Mouse (Mus musculus) hindbrain, embryonic 10.5 days (tissue): Measurements from ENCODE around the gene Thop1. TPM values are rescaled to one million over a fixed set of nuclear protein-coding genes. Genes with fewer than 3 reads are reported as not detected.
"Not testable (repeated sequence)": the region's sequence is repeated elsewhere in the genome, so short reads cannot be mapped to it uniquely, and the experiment has no call there.

Source experiments
- DNase-seq: peaks from one replicate; pipeline ENCODE4 v3.0.0-alpha.2; 2017; ENCODE audit warnings: low spot score
- H3K27ac ChIP-seq: fragments of 300-500 bp; sonication (generic); 2 replicates; pipeline ENCODE4 v1.5.1; 2016; ENCODE audit warnings: mild to moderate bottlenecking, moderate library complexity
- H3K27me3 ChIP-seq: fragments of 300-500 bp; sonication (generic); 2 replicates; pipeline ENCODE4 v1.6.1; 2016; ENCODE audit warnings: mild to moderate bottlenecking; ENCODE audit not compliant: poor library complexity, insufficient read depth, severe bottlenecking
- H3K36me3 ChIP-seq: fragments of 300-500 bp; sonication (generic); 2 replicates; pipeline ENCODE4 v1.6.1; 2016; ENCODE audit warnings: mild to moderate bottlenecking, moderate library complexity
- H3K4me1 ChIP-seq: fragments of 300-500 bp; sonication (generic); replicated peaks from 2 replicates; pipeline ENCODE4 v1.6.1; 2016; ENCODE audit warnings: mild to moderate bottlenecking
- H3K4me3 ChIP-seq: fragments of 300-500 bp; sonication (generic); 2 replicates; pipeline ENCODE4 v1.5.1; 2016; ENCODE audit warnings: mild to moderate bottlenecking, moderate library complexity
- H3K9me3 ChIP-seq: fragments of 300-500 bp; sonication (generic); 2 replicates; pipeline ENCODE4 v1.6.1; 2016; ENCODE audit warnings: mild to moderate bottlenecking, moderate library complexity
- WGBS: fragments of 180-500 bp; shearing (Covaris S2); methylation state at CpG from one replicate; pipeline ENCODE4 v1.1.7; 2016; 5-methylcytosine and 5-hydroxymethylcytosine counted together
- polyA plus RNA-seq: library from polyadenylated mRNA; unstranded; fragments of >200 nt; fragmentation: Nextera tagmentation; extraction: Ambion mirVana; gene quantifications from 2 replicates; pipeline ENCODE4 v1.2.1, GENCODE M21; 2016

Thop1 gene
- polyA plus RNA-seq, 1 experiment from 2014 or later = 85.4 TPM

DNA sequence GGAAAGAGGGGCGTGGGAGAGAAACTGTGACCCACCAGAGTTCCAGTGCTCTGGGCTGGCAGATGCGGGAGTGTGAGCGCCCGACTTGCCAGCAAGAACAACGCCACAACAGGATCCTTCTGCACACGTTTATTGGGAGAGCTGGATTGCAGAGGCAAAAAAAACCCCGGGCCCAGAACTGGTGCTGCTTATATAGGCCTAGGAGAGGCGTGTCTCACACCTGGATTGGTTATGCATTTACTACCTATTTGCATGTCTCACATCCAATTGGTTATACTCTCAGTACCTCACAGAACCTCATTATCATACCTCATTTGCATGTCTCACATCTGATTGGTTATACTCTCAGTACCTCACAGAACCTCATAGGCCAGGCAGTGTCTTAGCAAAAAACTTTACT, 5.3 kb upstream of the Thop1 start:
- 87% methylated on average over 8 of the region's 8 CpGs for WGBS
- H3K27me3 ChIP-seq = not testable (repeated sequence)

DNA sequence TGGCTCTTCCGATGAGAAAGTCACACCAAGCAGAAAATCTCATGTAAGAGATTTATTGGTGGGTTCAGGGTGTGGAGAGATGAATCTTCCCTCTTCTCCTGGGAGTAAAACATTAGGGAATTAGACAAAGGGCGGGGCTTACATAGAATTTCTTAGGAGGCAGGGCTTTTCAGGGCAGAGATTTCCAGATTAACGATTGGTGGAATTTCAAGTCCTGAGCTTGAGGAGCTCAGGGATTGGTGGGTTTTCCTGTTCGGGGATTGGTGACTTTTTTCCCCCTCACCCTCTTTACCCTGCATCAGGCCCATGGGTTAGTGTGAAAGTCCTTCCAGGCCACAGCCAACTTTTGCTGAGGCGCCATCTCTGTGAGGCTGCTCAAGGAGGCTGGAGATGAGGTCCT, 1.1 kb upstream of the Thop1 start:
- no peak for DNase-seq
- Histone ChIP-seq H3K4me1 (peaks cover 32% of the 10 kb centered on the region), H3K27me3 (no peaks in the 10 kb centered on the region), H3K9me3 (no peaks in the 10 kb centered on the region), H3K4me3 (peak overlapping the region; percentile 75), H3K36me3 (peaks cover 22% of the 10 kb centered on the region), H3K27ac (peak overlapping the region; percentile 86; the same call in 1 of the 2 replicates)
- WGBS = 74% methylated on average over 5 of the region's 5 CpGs

More for the DNA sequence above, 5.3 kb upstream of the Thop1 start:
- H3K9me3 ChIP-seq, H3K27ac ChIP-seq, DNase-seq, H3K36me3 ChIP-seq, H3K4me3 ChIP-seq: not testable (repeated sequence)
- peaks cover 13% of the 10 kb centered on the region for H3K4me1 ChIP-seq

DNA sequence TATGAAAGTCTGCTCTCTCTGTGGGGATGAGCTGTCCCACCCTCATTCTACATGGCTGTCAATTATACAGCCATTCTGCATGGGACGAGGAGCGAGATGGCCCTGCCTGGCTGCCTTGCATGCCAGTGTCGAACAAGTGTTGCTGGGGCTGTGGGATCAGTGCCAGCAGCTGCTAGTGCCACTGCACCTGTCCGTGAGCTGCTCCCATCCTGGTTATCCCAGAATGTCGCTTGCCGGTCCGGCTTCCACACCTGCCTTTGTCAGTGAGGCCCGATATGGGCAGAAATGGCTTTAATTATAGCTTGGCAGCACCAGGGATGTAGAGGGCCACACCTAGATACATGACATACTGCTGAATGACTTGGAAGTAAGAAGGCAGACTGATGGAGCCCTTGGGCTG, 2.5 kb downstream of the Thop1 start:
- H3K27me3 ChIP-seq = no peaks in the 10 kb centered on the region
- peaks cover 58% of the 10 kb centered on the region for H3K36me3 ChIP-seq
- H3K9me3 ChIP-seq = no peaks in the 10 kb centered on the region
- peaks cover 32% of the 10 kb centered on the region for H3K4me1 ChIP-seq
- H3K4me3 ChIP-seq = no peak overlapping the region
- no peak for DNase-seq
- WGBS = 94% methylated on average over 8 of the region's 8 CpGs
- H3K27ac ChIP-seq = no peak overlapping the region

DNA sequence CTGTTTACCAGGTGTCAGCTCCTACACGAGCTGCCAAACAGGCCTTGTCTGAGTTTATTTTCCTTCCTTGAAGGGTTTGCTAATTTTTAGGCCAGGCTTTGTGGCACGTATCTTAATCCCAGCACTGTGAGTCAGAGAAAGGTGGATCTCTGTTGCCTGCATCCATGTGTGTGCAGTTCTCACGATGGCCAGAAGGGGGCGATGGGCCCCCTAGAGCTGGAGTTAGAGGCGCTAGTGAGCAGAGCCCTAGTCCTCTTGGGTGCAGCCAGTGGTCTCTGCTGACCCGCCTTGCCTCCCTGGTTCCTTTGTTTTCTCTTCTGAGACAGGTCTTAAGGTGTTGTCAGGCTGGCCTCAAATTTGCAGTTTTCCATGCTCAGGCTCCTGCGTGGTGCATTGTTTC, 3.6 kb downstream of the Thop1 start:
- Histone ChIP-seq H3K36me3 (peaks cover 70% of the 10 kb centered on the region), H3K9me3 (no peaks in the 10 kb centered on the region), H3K27ac (no peak overlapping the region), H3K4me1 (peaks cover 32% of the 10 kb centered on the region), H3K4me3 (no peak overlapping the region; the same call in 1 of the 2 replicates), H3K27me3 (no peaks in the 10 kb centered on the region)
- WGBS = 68% methylated on average over 7 of the region's 7 CpGs
- no peak for DNase-seq

DNA sequence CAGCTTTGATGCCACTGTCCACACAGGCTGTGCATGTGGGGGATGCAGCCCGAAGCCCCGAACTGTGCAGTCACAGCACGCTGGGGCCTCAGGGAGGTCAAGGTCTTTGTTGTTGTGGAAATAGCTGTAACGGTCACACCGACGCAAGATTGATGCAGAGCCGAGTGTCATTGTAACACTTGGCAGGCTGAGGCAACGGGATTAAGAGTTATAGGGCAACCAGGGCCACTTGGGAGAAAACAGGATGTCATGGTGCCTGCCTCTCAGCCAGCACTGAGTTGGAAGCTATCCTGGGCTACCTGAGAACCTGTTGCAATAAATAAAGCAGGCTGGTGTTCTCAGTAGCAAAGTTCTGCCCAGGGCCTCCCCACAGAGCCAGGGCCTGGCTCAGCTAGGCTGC, 5.9 kb downstream of the Thop1 start:
- WGBS = 83% methylated on average over 8 of the region's 8 CpGs
- H3K4me1 ChIP-seq = peaks cover 13% of the 10 kb centered on the region
- H3K27ac ChIP-seq = no peak overlapping the region
- no peaks in the 10 kb centered on the region for H3K27me3 ChIP-seq
- H3K9me3 ChIP-seq = no peaks in the 10 kb centered on the region
- DNase-seq = no peak
- H3K36me3 ChIP-seq = peaks cover 93% of the 10 kb centered on the region
- no peak overlapping the region for H3K4me3 ChIP-seq

DNA sequence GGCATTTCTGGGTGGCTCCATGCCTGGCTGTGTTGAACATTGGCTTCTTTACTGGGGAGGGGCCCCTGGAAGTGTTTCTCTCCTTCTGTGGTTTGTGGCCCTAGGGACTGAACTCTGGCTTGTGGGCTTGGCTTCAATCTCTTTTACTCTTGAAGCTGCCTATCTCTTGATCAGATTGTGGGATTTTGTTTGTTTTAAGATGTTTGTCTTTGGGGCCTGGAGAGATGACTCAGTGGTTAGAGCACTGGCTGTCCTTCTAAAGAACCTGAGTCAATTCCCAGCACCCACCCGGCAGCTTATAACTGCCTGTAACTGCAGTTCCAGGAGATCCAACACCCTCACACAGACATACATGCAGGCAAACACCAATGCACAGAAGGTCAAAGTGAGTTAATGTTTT, 6.5 kb downstream of the Thop1 start:
- Histone ChIP-seq H3K4me3 (no peak overlapping the region), H3K27ac (no peak overlapping the region), H3K36me3 (peaks cover 99% of the 10 kb centered on the region), H3K9me3 (no peaks in the 10 kb centered on the region), H3K27me3 (no peaks in the 10 kb centered on the region), H3K4me1 (peaks cover 7% of the 10 kb centered on the region)
- 88% methylated on average over 1 of the region's 1 CpGs for WGBS
- DNase-seq = no peak

DNA sequence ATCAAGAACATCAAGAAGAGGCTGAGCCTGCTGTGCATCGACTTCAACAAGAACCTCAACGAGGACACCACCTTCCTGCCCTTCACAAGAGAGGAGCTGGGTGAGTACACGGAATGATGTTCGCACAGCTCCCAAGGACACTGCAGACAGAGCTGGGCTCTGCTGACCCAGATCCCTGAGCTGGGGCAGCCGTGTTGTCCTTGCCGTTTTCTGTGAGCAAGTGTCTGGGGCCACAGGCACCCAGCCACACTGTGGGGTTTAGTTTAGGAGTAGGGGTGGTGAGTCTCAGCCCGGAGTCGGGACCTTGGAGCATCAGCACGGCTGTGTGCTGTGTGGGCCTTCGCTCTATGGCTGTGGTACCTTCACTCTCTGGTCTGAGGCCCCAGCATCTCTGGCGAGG, 8.1 kb downstream of the Thop1 start:
- no peak for DNase-seq
- Histone ChIP-seq H3K27me3 (no peaks in the 10 kb centered on the region), H3K9me3 (no peaks in the 10 kb centered on the region), H3K4me3 (no peak overlapping the region), H3K36me3 (peaks cover 100% of the 10 kb centered on the region), H3K4me1 (peaks cover 10% of the 10 kb centered on the region), H3K27ac (no peak overlapping the region)
- WGBS = 93% methylated on average over 11 of the region's 11 CpGs

DNA sequence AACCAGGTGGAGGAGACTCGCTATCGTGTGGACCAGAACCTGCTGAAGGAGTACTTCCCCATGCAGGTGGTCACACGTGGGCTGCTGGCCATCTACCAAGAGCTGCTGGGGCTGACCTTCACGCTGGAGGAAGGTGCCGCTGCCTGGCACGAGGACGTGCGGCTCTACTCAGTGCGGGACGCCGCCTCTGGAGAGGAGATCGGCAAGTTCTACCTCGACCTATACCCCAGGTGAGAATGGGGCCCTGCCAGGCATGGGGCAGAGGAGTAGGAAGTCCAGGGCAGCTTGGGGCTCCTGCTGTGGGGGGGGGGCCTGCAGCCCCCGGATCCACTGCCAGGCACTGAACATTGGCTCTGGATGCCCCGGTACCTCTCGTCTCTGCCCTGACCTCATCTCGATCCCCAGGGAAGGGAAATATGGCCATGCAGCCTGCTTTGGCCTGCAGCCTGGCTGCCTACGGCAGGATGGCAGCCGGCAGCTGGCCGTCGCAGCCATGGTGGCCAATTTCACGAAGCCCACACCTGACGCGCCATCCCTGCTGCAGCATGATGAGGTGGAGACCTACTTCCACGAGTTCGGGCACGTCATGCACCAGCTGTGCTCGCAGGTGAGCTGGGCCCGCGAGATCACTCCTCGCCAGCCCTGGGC, 10.3 kb downstream of the Thop1 start:
- Histone ChIP-seq H3K4me3 (no peak overlapping the region), H3K9me3 (no peaks in the 10 kb centered on the region), H3K27me3 (no peaks in the 10 kb centered on the region), H3K36me3 (peaks cover 85% of the 10 kb centered on the region), H3K27ac (no peak overlapping the region), H3K4me1 (peaks cover 10% of the 10 kb centered on the region)
- no peak for DNase-seq
- 95% methylated on average over 31 of the region's 31 CpGs for WGBS

DNA sequence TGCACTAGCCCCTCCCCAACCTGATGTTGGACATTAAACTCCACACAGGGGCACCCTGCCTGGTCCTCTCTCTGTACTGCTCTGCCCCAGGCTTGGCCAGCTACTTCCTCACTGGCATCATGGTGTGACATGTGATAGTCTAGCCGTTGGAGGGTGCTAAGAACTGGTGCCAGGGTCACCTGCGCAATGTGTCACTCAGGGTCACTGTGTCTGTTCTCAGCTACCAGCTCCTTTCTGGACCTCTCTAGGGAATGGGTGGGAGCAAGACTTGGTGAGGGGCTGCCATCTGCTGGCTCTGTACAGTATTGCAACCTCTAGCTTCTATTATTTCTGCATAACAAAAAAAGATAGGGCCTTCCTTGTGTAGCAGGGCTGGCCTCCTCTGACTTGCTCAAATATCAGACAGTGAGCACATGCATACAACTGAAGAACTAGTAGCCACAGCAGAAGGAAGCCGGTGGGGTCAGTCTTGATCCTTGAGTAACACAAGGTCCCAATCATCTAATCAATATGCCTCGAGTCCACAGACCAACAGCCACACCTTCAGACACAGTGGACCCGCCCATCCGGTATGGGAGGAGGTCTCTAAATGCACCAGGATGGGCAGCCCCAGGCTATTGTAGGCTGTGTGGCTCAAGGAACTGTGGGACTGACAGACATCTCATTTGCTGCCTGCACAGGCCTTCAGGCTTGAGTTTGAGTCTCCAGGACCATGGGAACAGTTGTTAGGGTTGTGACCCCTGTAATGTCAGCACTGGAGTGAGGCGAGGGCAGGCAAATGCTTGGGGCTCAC, 12.5 kb downstream of the Thop1 start:
- peaks cover 7% of the 10 kb centered on the region; the same call in 1 of the 2 replicates for H3K4me1 ChIP-seq
- no peaks in the 10 kb centered on the region for H3K27me3 ChIP-seq
- H3K27ac ChIP-seq = peak overlapping the region; percentile 23; the same call in 1 of the 2 replicates
- H3K36me3 ChIP-seq = peaks cover 63% of the 10 kb centered on the region
- 82% methylated on average over 7 of the region's 7 CpGs for WGBS
- H3K4me3 ChIP-seq = no peak overlapping the region
- H3K9me3 ChIP-seq = no peaks in the 10 kb centered on the region
- DNase-seq = peak; percentile 68

DNA sequence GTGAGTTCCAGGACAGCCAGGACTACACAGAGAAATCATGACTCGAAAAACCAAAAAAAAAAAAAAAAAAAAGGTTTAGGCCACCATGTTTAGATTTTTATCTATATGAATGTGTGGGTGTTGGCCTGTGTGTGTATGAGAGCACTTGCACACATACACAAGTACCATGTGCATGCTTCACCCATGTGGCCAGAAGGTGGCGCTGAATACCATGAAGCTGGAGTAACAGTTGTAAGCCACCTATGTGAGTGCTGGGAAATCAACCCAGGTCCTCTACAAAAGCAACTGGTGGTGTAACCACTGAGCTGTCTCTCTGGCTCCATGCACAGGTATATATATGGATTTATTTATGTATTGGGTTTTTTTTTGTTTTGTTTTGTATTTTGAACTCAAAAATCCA, 17.2 kb downstream of the Thop1 start:
- no peak overlapping the region for H3K27ac ChIP-seq
- peaks cover 16% of the 10 kb centered on the region for H3K36me3 ChIP-seq
- 41% methylated on average over 2 of the region's 2 CpGs for WGBS
- no peak overlapping the region for H3K4me3 ChIP-seq
- peaks cover 14% of the 10 kb centered on the region for H3K4me1 ChIP-seq
- DNase-seq = no peak
- H3K27me3 ChIP-seq = no peaks in the 10 kb centered on the region
- no peaks in the 10 kb centered on the region for H3K9me3 ChIP-seq

DNA sequence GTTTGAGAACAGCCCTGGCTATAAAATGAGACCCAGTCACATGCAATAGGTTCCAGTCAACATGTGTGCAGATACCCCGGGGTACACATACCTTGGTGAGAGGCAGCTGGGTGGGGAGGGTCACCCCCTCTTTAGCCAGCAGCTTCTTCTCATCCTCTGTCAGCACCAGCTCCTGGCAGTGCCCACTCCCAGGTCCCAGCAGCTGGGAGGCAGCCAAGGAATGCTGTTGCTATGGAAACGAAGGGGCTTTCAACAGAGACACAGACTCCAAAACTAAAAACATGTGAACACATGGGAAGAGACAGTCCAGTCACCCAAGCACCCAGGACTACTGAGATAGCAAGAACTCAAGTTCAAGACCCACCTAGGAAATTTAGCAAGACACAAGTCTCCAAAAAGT, 19.4 kb downstream of the Thop1 start:
- Histone ChIP-seq H3K27ac (no peak overlapping the region), H3K4me3 (no peak overlapping the region), H3K9me3 (no peaks in the 10 kb centered on the region), H3K27me3 (no peaks in the 10 kb centered on the region), H3K36me3 (no peaks in the 10 kb centered on the region), H3K4me1 (peaks cover 17% of the 10 kb centered on the region)
- 61% methylated on average over 2 of the region's 2 CpGs for whole genome bisulfite sequencing
- DNase-seq = peak; percentile 34

DNA sequence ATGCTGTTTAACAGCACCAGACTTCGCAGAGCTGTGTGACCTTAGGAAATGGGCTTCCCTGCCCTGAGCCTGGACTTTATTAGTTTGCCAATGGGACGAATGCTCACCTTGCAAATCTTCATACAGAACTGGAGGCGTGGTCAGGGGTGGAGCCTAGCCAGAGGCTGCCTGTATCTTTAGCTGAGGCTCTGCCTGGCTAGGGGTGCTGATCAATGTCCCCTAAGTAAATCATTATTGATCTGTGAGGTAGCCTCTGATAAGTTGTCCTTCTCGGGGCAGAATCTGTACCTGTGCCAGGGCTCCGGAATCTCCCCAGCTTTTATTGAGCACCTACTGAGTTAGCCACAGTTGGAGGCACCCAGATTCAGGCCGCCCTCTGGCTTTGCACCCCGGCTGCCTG, 20.8 kb downstream of the Thop1 start:
- Histone ChIP-seq H3K9me3 (no peaks in the 10 kb centered on the region), H3K27me3 (no peaks in the 10 kb centered on the region), H3K36me3 (no peaks in the 10 kb centered on the region), H3K4me3 (no peak overlapping the region), H3K27ac (no peak overlapping the region), H3K4me1 (peaks cover 17% of the 10 kb centered on the region)
- 83% methylated on average over 7 of the region's 7 CpGs for WGBS
- no peak for DNase-seq

DNA sequence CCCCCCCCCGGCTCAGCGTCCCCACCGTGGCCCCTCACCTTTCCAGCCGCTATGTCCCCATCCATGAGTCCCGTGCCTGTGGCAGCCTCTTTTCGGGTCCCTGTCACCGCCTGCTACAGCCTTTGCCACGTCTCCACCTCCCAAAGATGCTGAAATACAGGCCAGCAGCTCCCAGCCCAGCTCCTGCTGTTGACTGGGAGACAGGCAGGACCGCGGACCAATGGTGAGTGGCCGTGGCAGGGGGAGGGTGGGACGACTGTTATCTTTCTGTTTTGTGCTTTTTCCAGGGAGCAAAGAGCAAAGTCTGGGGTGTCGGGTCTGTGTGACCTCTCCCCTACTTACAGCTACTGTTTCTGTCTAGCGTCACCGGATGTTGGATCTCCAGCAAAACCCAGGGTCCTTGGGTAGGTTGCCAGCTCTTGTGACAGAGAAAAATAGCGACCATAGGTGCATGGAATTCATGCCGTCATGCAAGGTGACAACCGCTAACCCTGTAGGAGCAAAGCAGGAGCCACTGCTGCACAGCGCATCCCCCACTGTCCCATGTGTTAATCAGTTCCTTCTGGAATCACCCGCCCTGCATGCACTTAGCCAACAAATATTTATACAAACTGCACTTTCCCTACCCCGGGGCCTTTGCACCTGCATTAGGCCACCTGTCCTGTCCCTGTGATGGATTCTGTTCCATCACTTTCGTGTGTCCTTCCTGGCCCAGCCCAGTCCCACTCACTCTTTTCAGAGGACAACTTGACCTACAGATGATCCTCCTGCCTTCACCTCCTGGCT, 22.8 kb downstream of the Thop1 start:
- 56% methylated on average over 22 of the region's 22 CpGs for WGBS
- no peak for DNase-seq
- H3K4me3 ChIP-seq = no peak overlapping the region

More for the DNA sequence above, 22.8 kb downstream of the Thop1 start:
- no peak overlapping the region for H3K27ac ChIP-seq
- no peaks in the 10 kb centered on the region for H3K27me3 ChIP-seq
- 0 out of 2 replicates have a peak, but pooled peaks cover 3% of the 10 kb centered on the region for H3K9me3 ChIP-seq
- no peaks in the 10 kb centered on the region for H3K36me3 ChIP-seq
- H3K4me1 ChIP-seq = peaks cover 17% of the 10 kb centered on the region
